Comparison of ENCODE assay signal across 13 mouse cellular contexts in genomic region chr10:110781772-110782171, GRCm38 (mm10).
"Had no signal": no experiment of that assay in that cellular context is flagged by ENCODE, and none has a peak within 500 bp of the region (broad histone marks: within the 10 kb centered on the region; RNA-seq: fewer than 3 reads in every experiment).

No protein-coding gene starts in this region.

- H3K4me1 ChIP-seq: limb, embryonic 12.5 days; lung, embryonic 15.5 days; neural tube, embryonic 15.5 days had no signal

- H3K4me3 ChIP-seq: left cerebral cortex, adult 2 months; limb, embryonic 12.5 days; liver, embryonic 12.5 days; lung, embryonic 15.5 days; megakaryocyte, embryonic 14.5 days; neural tube, embryonic 15.5 days had no signal

- H3K9ac ChIP-seq: limb, embryonic 12.5 days; liver, embryonic 12.5 days; lung, embryonic 15.5 days; neural tube, embryonic 15.5 days had no signal

- H3K4me2 ChIP-seq: limb, embryonic 12.5 days; liver, embryonic 12.5 days; lung, embryonic 15.5 days; midbrain, embryonic 11.5 days; neural tube, embryonic 15.5 days had no signal

- H3K27ac ChIP-seq: left cerebral cortex, adult 2 months; limb, embryonic 12.5 days; liver, embryonic 12.5 days; lung, embryonic 15.5 days; macrophage; neural tube, embryonic 15.5 days; stomach, postnatal 0 days had no signal

- H3K27me3 ChIP-seq: limb, embryonic 12.5 days; liver, embryonic 12.5 days; lung, embryonic 15.5 days; megakaryocyte, embryonic 14.5 days; neural tube, embryonic 15.5 days had no signal

- H3K9me3 ChIP-seq: limb, embryonic 12.5 days; liver, embryonic 12.5 days; lung, embryonic 15.5 days; megakaryocyte, embryonic 14.5 days; neural tube, embryonic 15.5 days had no signal

- DNase-seq: kidney, postnatal 25 days; lung, postnatal 14 days; right cerebral cortex, adult 18-20 months; thymus, postnatal 4 days had no signal
